Mouse (Mus musculus) liver, embryonic 14.5 days (tissue): ENCODE measurements around the gene Sppl2b.

Source experiments
- CTCF ChIP-seq: IDR thresholded peaks from 2 replicates; pipeline ENCODE4 v1.5.1; 2016; ENCODE audit warnings: antibody characterized with exemption, low read depth, control low read depth
- EP300 ChIP-seq: IDR thresholded peaks from 2 replicates; pipeline ENCODE4 v1.6.1; 2016; ENCODE audit warnings: antibody characterized with exemption, low read depth

- no peak for TF ChIP-seq CTCF
- no peak for TF ChIP-seq EP300
Observed at GRCm38 (mm10) chr10:80817164-80817563, 37.9 kb upstream of the Sppl2b start.
